Mouse (Mus musculus): ENCODE results near the gene Slc1a7.

Gene Slc1a7

GRCm38 (mm10) chr4:108052673-108053072 lies 84.5 kb downstream of the Slc1a7 start:
- DNase-seq (ENCODE audit: low spot score in 2 of 2): no peak

GRCm38 (mm10) chr4:108055873-108056272 lies 87.7 kb downstream of the Slc1a7 start:
- no peak for DNase-seq (ENCODE audit: low spot score in 2 of 2)

- DNase-seq (ENCODE audit: low spot score in 2 of 2): no peak
Observed at GRCm38 (mm10) chr4:108057247-108057646, 89.1 kb downstream of the Slc1a7 start.

- no peak for DNase-seq (ENCODE audit: low spot score in 2 of 2)
Observed at GRCm38 (mm10) chr4:108058166-108058565, 90.0 kb downstream of the Slc1a7 start.

GRCm38 (mm10) chr4:108059601-108060379 lies 91.7 kb downstream of the Slc1a7 start:
- DNase-seq (ENCODE audit: low spot score in 2 of 2): no peak

- no peak for DNase-seq (ENCODE audit: low spot score in 2 of 2)
Observed at GRCm38 (mm10) chr4:108060774-108061173, 92.6 kb downstream of the Slc1a7 start.

- DNase-seq (ENCODE audit: low spot score in 2 of 2): no peak
Observed at GRCm38 (mm10) chr4:108062524-108062923, 94.4 kb downstream of the Slc1a7 start.

Measured in frontal cortex, postnatal 10 days (tissue).